Mouse (Mus musculus): ENCODE measurements at regions not wholly inside any gene's neighbourhood (a gene's known extent, or its start where the extent isn't known, plus 50 kb on each side); places are given as distances from the start of the nearest gene placed in this dataset.

DNA sequence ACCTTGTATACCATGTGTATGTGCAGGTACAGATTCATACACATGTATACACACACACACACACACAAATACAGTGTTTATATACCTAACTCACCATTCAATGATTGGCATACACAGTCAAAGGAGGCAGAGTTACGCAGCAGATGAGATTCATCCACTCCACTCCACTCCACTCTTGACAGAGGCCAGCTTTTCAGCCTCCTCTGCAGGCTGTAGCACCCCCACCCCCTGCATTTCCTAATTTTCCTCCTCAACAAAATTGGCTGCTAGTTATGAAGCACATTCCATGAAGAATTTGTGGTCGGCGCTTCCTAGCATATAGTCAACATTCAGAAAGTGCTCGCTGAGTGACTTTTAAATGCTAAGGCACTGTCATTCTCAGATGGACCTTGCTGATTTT is 546.7 kb upstream of the Map3k7 start:
- no peak for TF ChIP-seq EP300 (IDR thresholded peaks at IDR 0.05; ENCODE audit: low read depth)
- TF ChIP-seq CTCF (IDR thresholded peaks at IDR 0.05; ENCODE audit: low read depth) = no peak

Measured in liver, postnatal 0 days (tissue).